Mouse (Mus musculus) forebrain, embryonic 10.5 days (tissue): Measurements from ENCODE around the gene Col4a4. TPM values are rescaled to one million over a fixed set of nuclear protein-coding genes. Genes with fewer than 3 reads are reported as not detected.

Experiments
- DNase-seq: peaks from one replicate; pipeline ENCODE4 v3.0.0-alpha.2; 2017; ENCODE audit warnings: low spot score; ENCODE audit errors: extremely low spot score
- H3K27ac ChIP-seq: fragments of 300-500 bp; sonication (generic); 2 replicates; pipeline ENCODE4 v1.5.1; 2016; ENCODE audit warnings: mild to moderate bottlenecking
- H3K27me3 ChIP-seq: fragments of 300-500 bp; sonication (generic); 2 replicates; pipeline ENCODE4 v1.6.1; 2016; ENCODE audit warnings: mild to moderate bottlenecking; ENCODE audit not compliant: poor library complexity, severe bottlenecking
- H3K36me3 ChIP-seq: fragments of 300-500 bp; sonication (generic); replicated peaks from 2 replicates; pipeline ENCODE4 v1.6.1; 2016; ENCODE audit warnings: mild to moderate bottlenecking, moderate library complexity
- H3K4me1 ChIP-seq: fragments of 300-500 bp; sonication (generic); 2 replicates; pipeline ENCODE4 v1.6.1; 2016
- H3K4me3 ChIP-seq: fragments of 300-500 bp; sonication (generic); 2 replicates; pipeline ENCODE4 v1.5.1; 2016; ENCODE audit warnings: mild to moderate bottlenecking, moderate library complexity
- H3K9me3 ChIP-seq: fragments of 300-500 bp; sonication (generic); 2 replicates; pipeline ENCODE4 v1.6.1; 2016; ENCODE audit warnings: mild to moderate bottlenecking, moderate library complexity
- WGBS: fragments of 180-500 bp; shearing (Covaris S2); methylation state at CpG from one replicate; pipeline ENCODE4 v1.1.7; 2016; 5-methylcytosine and 5-hydroxymethylcytosine counted together
- polyA plus RNA-seq: library from polyadenylated mRNA; unstranded; fragments of >200 nt; fragmentation: Nextera tagmentation; extraction: Ambion mirVana; gene quantifications from 2 replicates; pipeline ENCODE4 v1.2.1, GENCODE M21; 2016

Gene Col4a4
- polyA plus RNA-seq, 1 experiment from 2014 or later: 0.05 TPM

DNA sequence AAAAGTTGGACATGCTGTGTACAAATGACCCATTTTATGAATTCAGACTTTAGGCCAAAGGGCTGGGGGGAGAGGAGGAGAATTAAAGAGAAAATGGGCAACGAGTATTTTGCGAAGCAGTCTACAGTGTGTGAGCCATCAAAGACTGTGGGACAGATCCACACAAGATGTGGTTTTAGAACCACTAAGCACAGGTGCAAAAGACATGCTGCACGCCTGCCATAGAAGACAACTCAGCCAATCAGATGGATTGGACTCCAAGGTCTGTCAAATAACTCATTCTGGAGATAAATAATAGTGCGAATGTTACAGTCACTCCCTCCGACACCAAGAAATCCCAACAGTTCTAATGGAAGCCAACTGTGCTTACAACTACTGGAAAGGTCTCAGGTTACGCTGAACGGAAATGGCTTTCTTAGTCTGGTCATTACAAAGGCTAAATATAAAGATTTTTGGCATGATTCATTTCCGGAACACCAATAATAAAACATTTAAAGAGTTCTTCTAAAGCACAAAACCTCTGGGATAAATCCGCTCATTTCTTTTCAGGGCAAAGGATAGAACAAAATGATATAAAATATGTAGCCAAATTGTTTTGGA, 25.5 kb upstream of the Col4a4 start:
- H3K36me3 ChIP-seq: no peaks in the 10 kb centered on the region
- no peaks in the 10 kb centered on the region for H3K9me3 ChIP-seq
- no peak overlapping the region for H3K27ac ChIP-seq
- H3K4me1 ChIP-seq: no peaks in the 10 kb centered on the region
- no peaks in the 10 kb centered on the region for H3K27me3 ChIP-seq
- WGBS: 90% methylated on average over 9 of the region's 9 CpGs
- DNase-seq: no peak
- no peak overlapping the region for H3K4me3 ChIP-seq

DNA sequence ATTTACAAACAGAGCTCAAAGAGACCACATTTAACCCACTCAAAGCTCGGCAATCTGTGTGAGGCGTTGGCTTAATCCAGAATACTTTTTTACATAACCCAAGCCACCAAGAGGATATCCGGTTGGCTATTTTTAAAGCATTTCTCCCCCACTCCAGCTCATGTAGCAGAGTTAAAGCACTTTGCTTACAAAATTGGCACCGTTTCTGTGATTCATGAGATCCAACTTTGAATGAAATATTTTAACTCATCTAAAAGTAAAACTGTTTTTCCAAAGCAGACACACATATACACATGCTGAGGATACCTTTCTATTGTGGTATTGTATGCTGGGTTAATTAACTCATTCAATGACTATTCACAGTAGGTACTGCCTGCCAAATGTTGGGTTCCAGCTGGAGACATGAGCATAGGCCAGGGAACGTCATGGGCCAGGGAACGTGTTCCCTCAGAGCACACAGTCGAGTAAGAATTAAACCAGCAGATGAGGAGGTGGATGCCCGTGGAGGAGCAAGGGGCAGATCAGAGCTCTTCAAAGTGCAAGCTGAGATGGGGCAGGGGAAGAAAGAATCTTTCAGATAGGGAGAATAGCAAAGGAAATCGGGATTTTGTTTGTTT, 22.1 kb upstream of the Col4a4 start:
- Histone ChIP-seq H3K36me3 (no peaks in the 10 kb centered on the region), H3K27ac (no peak overlapping the region), H3K4me3 (no peak overlapping the region), H3K9me3 (no peaks in the 10 kb centered on the region), H3K4me1 (no peaks in the 10 kb centered on the region), H3K27me3 (no peaks in the 10 kb centered on the region)
- no peak for DNase-seq
- WGBS: 85% methylated on average over 9 of the region's 9 CpGs

DNA sequence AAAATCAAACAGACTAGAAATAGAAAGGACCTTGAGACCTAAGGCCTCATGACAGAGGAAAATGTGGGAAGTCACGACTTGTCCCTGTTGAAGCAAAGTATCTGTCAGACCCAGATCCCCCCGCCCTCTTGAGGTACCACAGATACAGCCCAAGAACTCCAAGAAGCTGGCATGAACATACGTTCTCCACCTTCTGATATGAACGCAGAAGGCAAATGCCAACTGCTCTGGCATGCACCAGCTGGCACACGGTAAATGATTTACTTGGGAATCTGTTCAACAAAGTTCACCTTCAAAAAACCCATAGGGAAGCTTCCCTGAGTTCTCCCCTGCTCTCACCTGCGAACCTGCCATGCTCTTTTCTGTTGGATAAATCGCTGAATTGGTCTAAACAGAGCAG, 19.2 kb upstream of the Col4a4 start:
- DNase-seq: no peak
- Histone ChIP-seq H3K27me3 (no peaks in the 10 kb centered on the region), H3K4me3 (no peak overlapping the region), H3K36me3 (no peaks in the 10 kb centered on the region), H3K4me1 (no peaks in the 10 kb centered on the region), H3K9me3 (no peaks in the 10 kb centered on the region), H3K27ac (no peak overlapping the region)
- WGBS: 91% methylated on average over 7 of the region's 7 CpGs

DNA sequence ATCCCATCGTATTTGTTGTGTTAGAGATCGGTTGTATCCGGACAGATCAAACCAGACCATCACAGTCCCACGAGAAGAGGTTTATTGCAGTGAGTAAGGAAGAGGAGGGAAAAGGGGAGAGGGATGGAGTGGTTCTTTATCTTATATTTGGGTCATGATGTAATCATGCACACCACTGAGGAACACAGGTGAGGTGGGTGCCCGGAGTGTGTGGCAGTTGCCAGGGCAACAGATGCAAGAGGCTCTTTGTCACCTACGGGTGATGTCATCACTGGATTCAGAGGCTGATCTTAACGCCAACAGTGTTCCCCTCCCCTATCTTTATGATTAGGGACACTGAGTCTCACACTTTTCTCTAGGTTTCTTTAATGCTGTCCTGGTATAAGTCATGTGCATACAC, 18.7 kb upstream of the Col4a4 start:
- Histone ChIP-seq H3K36me3 (no peaks in the 10 kb centered on the region), H3K9me3 (no peaks in the 10 kb centered on the region), H3K4me3 (no peak overlapping the region), H3K4me1 (no peaks in the 10 kb centered on the region), H3K27me3 (no peaks in the 10 kb centered on the region), H3K27ac (no peak overlapping the region)
- DNase-seq: no peak
- WGBS: 90% methylated on average over 7 of the region's 7 CpGs

DNA sequence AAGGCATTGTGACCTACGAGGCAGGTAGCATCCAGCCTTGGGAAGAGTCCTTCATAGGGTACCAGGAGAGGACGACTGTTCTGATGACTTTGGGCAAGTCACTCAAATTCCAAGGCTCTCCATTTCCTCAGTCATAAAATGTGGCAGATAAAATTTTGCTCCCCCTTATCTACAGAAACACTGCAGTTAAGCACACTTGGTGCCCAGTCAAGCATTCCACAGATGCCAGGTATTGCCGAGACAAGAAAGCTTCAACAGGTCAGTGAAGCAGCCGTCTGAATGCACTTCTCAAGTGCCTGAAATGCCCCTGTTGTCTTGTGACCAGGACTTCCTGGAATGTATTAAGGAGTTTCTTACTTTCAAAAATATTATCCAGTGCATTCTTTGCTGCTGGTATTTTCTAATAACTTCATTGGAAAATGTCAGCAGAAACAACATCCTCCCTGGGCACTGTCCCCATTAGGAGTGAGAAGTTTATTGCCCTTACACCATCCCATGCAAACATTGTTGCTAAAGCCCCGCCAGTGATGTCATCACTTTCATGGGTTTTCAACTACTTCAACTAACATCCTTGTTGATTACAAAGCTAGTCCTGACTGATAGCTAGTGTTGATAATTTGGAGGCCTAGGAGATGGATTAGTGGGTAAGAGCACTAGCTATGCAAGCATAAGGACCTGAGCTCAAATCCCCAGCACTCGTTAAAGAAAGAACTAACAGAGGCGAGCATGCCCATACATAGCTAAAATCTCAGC, 16.7 kb upstream of the Col4a4 start:
- Histone ChIP-seq H3K36me3 (no peaks in the 10 kb centered on the region), H3K9me3 (no peaks in the 10 kb centered on the region), H3K27me3 (no peaks in the 10 kb centered on the region), H3K4me3 (no peak overlapping the region), H3K27ac (no peak overlapping the region), H3K4me1 (no peaks in the 10 kb centered on the region)
- WGBS: 79% methylated on average over 7 of the region's 7 CpGs
- no peak for DNase-seq

DNA sequence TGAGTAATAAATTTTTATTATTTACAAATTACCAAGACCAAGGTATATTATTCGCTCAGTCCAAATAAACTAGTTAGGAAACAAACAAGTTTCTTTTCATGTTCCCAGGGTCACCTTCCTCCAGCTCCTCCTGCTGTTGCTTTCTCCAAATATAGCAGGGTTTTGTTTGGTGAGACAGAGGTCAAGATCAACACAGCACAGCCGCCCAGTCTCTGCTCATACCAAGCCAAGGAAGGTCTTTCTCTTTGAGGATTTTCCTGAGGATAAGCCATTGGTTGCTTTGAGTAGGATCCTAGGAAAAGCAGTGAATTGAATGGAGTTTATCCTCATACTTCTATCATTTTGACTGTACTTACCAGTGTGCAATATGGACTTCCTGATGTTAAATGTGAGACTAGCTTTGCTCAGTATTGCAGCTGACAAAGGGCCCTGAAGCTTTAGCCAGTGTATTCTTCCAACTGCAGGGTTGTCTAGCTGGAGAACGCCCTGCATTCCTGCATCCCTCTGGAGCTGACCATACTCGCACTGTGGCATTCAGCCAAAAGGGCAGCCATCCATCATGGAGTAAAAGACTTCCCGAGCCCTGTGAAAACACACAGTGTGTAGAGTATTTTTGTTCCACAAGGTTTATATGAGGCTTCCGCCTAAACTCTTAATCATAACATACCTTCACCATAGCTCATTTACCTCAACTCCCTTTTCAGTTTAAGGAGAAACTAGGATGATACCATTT, 10.4 kb upstream of the Col4a4 start:
- no peaks in the 10 kb centered on the region for H3K27me3 ChIP-seq
- H3K9me3 ChIP-seq: no peaks in the 10 kb centered on the region
- H3K36me3 ChIP-seq: no peaks in the 10 kb centered on the region
- 90% methylated on average over 6 of the region's 6 CpGs for WGBS
- H3K4me3 ChIP-seq: no peak overlapping the region
- no peak for DNase-seq
- H3K27ac ChIP-seq: no peak overlapping the region
- no peaks in the 10 kb centered on the region for H3K4me1 ChIP-seq

DNA sequence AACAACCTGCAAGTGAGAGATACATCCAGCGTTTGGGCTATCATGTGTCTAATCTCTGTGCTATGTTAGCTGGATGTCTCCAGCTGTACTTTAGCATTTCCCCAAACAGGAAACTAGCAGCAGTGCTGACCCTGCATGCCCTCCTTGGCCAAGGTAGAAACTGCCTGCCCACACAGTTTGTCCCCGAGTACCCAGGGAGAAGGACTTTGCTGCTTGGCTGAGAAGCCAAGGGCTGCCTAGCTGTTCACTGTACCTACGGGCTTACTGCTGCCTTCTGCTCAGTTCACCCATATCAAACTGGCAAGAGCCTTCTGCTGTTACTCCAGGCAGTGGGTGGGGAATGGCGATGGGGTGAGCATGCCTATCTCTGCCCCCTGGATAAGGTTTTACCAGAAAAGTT, 3.6 kb upstream of the Col4a4 start:
- WGBS: 79% methylated on average over 4 of the region's 4 CpGs
- no peak for DNase-seq
- no peaks in the 10 kb centered on the region for H3K9me3 ChIP-seq
- H3K4me3 ChIP-seq: no peak overlapping the region
- H3K36me3 ChIP-seq: no peaks in the 10 kb centered on the region
- peaks cover 33% of the 10 kb centered on the region for H3K27me3 ChIP-seq
- no peak overlapping the region for H3K27ac ChIP-seq
- peaks cover 12% of the 10 kb centered on the region for H3K4me1 ChIP-seq

DNA sequence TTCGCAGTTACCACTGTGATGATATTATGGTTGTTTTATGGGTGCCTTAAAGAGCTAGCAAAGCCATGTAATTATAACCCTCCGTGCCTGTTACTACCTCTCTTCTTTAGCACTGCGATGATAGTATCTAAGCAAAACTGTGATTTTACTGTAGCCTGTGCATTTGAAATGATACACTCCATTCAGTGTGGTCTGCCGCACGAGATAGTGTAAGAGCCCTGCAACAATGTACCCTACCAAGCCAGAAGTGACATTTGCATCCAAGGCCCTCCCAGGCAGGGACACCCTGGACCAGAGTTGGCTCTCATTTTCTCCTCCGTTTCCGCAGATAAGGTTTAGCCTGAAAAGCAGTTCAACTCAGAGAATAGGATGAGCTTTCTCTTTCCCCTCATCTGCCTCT, 668 bp downstream of the Col4a4 start:
- Histone ChIP-seq H3K27ac (no peak overlapping the region), H3K4me3 (0 out of 2 replicates have a peak overlapping the region, but pooled peaks have one; percentile 53), H3K27me3 (peaks cover 41% of the 10 kb centered on the region), H3K9me3 (no peaks in the 10 kb centered on the region), H3K4me1 (peaks cover 12% of the 10 kb centered on the region), H3K36me3 (no peaks in the 10 kb centered on the region)
- DNase-seq: no peak
- 74% methylated on average over 7 of the region's 7 CpGs for WGBS

DNA sequence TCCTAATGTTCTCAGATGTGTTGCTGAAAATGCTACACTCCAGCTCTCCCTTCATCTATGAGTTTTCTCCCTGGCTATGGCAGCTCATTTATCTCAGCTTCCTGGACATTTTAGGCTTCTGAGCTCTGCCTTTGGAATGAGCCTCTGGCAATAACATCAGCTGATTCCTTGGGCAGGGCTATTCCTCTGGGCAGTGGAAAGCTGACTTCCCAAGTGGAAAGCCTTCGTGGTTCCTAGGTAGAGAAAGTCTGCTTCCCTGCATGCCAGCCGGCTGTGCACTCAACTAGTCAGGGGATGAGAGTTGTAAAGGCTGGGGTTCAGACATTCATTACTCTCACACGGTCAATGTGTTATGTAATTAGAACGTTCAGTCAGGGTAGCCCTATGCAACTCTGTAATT, 8.3 kb downstream of the Col4a4 start:
- Histone ChIP-seq H3K4me1 (no peaks in the 10 kb centered on the region), H3K36me3 (no peaks in the 10 kb centered on the region), H3K9me3 (no peaks in the 10 kb centered on the region), H3K4me3 (no peak overlapping the region), H3K27me3 (no peaks in the 10 kb centered on the region), H3K27ac (no peak overlapping the region)
- 87% methylated on average over 4 of the region's 4 CpGs for WGBS
- DNase-seq: no peak

DNA sequence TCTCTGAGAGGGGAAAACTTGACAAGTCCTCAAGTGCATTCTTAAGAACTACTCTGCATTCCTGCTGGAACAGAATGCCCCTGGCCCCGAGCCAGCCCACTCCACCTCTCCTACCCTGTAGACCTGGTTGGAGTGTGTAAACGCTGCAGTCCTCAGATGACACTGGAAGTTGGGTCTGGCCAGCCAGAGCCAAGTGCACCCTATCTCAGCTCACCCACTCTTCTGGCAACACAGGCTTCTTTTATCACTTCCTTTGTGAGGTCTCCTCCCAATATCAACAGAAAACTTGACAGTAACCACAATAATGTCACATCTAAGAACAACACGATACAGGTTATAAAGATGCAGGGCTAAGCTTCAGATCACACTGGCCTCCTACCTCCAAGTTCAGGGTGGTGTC, 8.7 kb downstream of the Col4a4 start:
- no peaks in the 10 kb centered on the region for H3K4me1 ChIP-seq
- H3K36me3 ChIP-seq: no peaks in the 10 kb centered on the region
- no peak overlapping the region for H3K27ac ChIP-seq
- 93% methylated on average over 3 of the region's 3 CpGs for WGBS
- no peaks in the 10 kb centered on the region for H3K27me3 ChIP-seq
- DNase-seq: no peak
- no peak overlapping the region for H3K4me3 ChIP-seq
- no peaks in the 10 kb centered on the region for H3K9me3 ChIP-seq

DNA sequence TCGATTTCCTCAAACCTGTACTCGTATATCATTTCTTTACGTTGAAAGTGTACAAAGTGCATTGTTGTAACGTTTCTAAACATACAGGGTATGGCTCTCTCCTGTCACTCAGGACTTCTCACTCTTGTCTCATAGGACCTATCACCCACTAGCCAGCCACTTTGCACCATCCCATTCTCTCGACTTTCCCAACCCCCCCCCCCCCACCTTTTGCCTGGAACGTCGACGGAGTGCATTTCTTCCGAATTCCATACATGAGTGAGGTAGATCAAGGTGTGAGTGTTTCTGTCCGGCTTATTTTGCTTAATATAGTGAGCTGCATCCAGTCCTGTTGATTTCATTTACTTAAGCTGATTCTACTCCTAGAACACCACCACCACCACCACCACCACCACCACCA, 9.3 kb downstream of the Col4a4 start:
- no peaks in the 10 kb centered on the region for H3K36me3 ChIP-seq
- H3K4me1 ChIP-seq: no peaks in the 10 kb centered on the region
- DNase-seq: no peak
- WGBS: 87% methylated on average over 10 of the region's 10 CpGs
- H3K9me3 ChIP-seq: no peaks in the 10 kb centered on the region
- no peak overlapping the region for H3K4me3 ChIP-seq
- no peak overlapping the region for H3K27ac ChIP-seq
- H3K27me3 ChIP-seq: no peaks in the 10 kb centered on the region

DNA sequence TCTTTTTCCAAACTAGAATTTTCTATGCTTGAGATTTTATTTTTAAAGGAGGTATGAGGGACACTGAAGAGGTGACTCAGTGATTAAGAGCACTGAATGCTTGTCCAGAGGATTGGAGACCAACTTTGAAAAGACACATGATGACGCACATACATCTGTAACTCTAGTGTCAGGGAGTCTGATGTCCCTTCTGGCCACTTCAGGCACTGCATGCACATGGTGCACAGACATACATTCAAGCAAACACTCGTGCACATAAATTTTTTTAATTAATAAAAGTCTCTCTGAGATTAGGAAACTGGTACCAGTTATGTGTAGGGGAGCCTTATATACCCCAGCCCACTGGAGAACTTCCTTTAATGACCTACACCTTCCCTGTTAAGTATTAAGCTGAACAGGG, 10.5 kb downstream of the Col4a4 start:
- Histone ChIP-seq H3K27me3 (no peaks in the 10 kb centered on the region), H3K4me1 (no peaks in the 10 kb centered on the region), H3K4me3 (no peak overlapping the region), H3K36me3 (no peaks in the 10 kb centered on the region), H3K9me3 (no peaks in the 10 kb centered on the region), H3K27ac (no peak overlapping the region)
- WGBS: 83% methylated on average over 2 of the region's 2 CpGs
- DNase-seq: no peak

DNA sequence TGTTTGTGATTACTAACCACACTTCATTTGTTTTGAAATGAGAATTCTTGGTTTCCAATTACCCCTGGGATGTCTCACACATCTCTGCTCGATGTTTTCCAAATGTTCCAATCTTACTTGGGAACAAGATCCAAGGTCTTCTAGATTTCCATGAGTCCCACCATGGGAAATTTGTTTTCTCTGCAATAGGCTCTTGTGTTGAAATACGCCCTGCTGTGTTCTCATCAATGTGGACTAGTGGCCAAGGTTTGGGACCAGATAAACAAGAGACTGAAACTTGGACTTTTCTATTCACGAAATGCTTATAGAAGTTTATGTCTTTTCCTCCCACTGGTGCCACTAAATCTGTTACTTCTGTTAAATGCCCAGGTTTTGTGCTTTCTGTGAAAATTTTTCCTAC, 11.0 kb downstream of the Col4a4 start:
- Histone ChIP-seq H3K27ac (no peak overlapping the region), H3K4me3 (no peak overlapping the region), H3K27me3 (no peaks in the 10 kb centered on the region), H3K4me1 (no peaks in the 10 kb centered on the region), H3K36me3 (no peaks in the 10 kb centered on the region), H3K9me3 (no peaks in the 10 kb centered on the region)
- no peak for DNase-seq
- 84% methylated on average over 3 of the region's 3 CpGs for WGBS
